Mouse (Mus musculus) heart, postnatal 0 days (tissue): Measurements from ENCODE around the gene Malrd1.

Source experiments
- CTCF ChIP-seq: IDR thresholded peaks from 2 replicates; pipeline ENCODE4 v1.5.1; 2016; ENCODE audit warnings: antibody characterized with exemption, control low read depth, low read depth
- EP300 ChIP-seq: IDR thresholded peaks from 2 replicates; pipeline ENCODE4 v1.6.1; 2016; ENCODE audit warnings: antibody characterized with exemption, low read depth

DNA sequence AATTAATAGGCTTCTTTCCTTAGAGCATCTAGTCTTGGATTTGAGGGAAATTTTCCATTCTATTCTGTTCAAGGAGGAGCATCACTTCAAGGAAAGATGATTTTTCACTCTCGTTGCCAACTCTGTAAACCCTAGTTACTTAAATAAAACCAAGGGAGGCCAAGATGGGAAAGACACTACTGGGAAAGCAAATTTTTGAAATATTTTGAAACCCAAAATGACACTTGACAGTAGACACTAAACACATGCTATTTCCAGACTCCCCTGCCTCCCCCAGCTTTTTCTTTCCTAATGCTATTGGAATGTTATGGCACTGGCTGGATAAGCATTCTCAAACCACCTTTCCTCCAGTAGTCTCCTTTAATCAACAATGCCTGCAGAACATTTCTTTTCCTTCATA lies 621.7 kb downstream of the Malrd1 start:
- TF ChIP-seq CTCF (no peak), EP300 (no peak)
